Mouse (Mus musculus): ENCODE measurements around the gene Lonrf2.
A peak's percentile ranks its signal among the peaks of the same experiment; 100 is the strongest.

Gene Lonrf2

DNA sequence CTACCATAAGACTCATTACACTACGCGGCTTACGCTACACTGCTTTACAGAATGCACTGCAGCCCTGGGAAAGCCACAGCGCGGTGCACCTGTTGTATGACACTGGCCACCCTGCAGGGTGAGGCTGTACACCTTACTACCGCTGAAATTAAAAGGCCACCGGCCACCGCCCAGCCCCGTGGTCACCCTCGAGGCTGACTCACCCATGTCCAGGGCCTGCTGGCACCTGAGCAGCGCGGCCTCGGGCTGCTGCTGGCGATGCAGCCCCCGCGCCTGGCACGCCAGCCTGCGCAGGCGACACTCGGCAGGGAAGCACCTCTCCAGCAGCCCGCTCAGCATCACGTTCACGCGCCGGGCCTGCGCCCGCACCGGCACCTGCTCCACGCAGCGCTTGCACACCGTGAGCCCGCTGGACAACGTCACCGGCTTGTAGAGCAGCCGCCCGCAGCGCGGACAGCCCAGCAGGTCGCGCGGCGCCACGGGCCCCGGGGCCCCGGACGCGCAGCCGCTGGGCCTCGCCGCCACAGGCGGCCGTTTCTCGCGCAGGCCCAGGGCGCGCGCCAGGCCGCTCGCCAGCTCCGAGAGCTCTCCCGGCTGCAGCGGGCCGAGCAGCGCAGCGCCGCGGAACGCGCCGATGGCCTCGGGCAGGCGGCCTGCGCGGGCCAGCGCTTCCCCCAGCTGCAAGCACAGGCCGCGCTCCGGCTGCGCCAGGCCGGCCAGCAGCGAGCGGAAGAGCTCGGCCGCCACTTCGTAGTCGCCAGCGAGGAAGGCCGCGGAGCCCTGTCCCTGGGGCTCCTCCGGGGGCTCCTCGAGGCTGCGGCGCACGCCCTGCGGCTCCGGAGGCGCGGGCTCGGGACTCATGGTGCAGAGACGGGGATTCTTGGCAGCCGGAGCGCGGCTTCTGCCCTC, 689 bp downstream of the Lonrf2 start:
- DNase-seq (ENCODE audit: low spot score in 2 of 2) = no peak

- DNase-seq (ENCODE audit: low spot score in 2 of 2) = peak in 1 of 2 experiments; percentile 22
Observed at GRCm38 (mm10) chr1:38834899-38835298, 1.6 kb downstream of the Lonrf2 start.

GRCm38 (mm10) chr1:38824926-38825325, 11.6 kb downstream of the Lonrf2 start:
- DNase-seq (ENCODE audit: low spot score in 2 of 2) = no peak

DNA sequence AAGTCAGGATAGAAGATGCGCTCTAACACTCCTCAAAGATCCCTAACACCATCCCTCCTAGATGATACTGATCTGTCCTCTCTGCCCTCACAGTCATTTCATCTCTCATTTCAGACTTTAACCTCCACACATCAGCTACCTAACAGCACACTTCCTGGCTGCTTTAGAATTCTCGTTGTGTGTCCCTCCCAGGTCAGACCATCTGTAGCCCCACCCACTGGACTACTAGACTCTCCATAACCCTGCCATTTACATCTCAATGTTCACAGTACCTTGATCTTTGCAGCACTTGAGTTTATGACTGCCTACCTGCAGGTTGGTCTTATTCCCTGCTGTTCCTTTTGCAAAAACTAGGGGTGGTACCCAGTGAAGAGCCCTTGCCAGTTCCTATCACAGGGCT, 12.7 kb downstream of the Lonrf2 start:
- DNase-seq (ENCODE audit: low spot score in 2 of 2) = no peak

DNA sequence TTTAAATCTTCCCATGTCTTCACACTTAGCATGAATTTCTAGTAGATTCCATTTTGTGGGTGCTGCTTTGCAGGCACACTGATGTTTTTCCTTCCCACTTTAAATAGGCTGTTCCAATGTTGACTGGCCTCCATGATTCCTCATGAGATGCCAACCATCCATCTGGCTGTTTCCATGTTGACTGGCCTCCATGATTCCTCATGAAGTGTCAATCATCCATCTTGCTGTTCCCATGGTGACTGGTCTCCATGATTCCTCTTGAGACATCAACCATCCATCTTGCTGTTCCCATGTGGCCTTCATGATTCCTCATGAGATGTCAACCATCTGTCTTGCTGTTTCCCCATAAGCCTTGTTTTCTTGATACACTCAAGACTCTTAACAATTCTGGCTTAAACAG, 16.8 kb downstream of the Lonrf2 start:
- no peak for DNase-seq (ENCODE audit: low spot score in 2 of 2)

DNA sequence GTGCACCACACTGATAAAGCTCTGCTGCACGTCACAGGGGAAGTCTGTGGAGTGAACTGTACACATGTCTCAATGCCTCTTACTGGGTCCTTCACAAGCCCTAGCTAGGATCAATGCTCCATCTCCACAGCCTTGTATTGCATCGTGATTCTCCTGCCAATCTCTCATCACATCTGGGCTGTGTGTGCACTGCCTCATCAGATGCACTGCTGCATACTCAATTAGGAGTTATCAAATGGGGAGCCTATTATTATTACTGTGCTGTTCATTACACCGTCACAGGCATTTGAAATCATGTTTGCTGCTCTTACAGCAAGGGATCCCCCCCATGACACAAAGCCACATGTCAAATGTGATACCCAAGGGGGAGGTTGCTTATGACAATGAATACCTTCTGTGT, 18.8 kb downstream of the Lonrf2 start:
- DNase-seq (ENCODE audit: low spot score in 2 of 2) = no peak

- DNase-seq (ENCODE audit: low spot score in 2 of 2) = no peak
Observed at GRCm38 (mm10) chr1:38817268-38817667, 19.2 kb downstream of the Lonrf2 start.

GRCm38 (mm10) chr1:38816306-38816705, 20.2 kb downstream of the Lonrf2 start:
- no peak for DNase-seq (ENCODE audit: low spot score in 2 of 2)

DNA sequence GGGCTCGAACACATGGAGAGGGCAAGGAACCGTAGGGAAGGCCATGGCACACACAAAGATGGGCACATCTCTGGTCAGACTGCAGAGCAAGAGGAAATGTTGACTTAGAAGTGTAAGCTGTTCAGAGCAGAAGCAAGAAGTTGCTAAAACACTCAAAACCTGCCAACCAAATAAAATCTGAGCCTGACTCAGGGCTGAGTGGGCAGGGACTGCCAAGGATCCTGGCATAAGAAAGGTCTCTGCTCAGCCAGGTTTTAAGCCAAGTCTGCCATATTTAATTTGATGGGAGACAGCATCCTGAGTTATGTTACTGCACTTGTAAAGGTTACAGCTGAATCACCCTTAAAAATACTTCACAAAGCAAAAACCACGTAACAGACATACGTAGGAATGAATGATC, 29.4 kb downstream of the Lonrf2 start:
- no peak for DNase-seq (ENCODE audit: low spot score in 2 of 2)

GRCm38 (mm10) chr1:38800402-38800801, 36.1 kb downstream of the Lonrf2 start:
- DNase-seq (ENCODE audit: low spot score in 2 of 2) = no peak

GRCm38 (mm10) chr1:38799304-38799703, 37.2 kb downstream of the Lonrf2 start:
- DNase-seq (ENCODE audit: low spot score in 2 of 2) = peak in 1 of 2 experiments; percentile 54

DNA sequence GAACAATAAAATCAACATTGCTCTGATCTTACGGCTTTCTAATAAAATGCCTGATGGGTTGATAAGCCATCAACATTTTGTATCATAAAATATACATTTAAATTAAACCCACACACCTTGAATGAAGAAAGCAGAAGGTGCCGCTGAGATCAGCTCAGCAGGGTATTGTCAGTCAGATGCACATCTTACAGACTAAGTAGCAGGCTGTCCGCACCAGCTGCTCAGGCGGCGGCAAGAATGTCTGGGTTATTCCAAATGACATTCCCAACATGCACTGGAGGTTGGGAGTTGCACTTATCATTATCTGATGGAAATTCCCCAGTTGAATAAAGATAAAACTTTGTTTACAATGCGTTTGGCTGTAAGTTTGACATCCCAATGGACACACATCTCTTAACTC, 39.6 kb downstream of the Lonrf2 start:
- no peak for DNase-seq (ENCODE audit: low spot score in 2 of 2)

DNA sequence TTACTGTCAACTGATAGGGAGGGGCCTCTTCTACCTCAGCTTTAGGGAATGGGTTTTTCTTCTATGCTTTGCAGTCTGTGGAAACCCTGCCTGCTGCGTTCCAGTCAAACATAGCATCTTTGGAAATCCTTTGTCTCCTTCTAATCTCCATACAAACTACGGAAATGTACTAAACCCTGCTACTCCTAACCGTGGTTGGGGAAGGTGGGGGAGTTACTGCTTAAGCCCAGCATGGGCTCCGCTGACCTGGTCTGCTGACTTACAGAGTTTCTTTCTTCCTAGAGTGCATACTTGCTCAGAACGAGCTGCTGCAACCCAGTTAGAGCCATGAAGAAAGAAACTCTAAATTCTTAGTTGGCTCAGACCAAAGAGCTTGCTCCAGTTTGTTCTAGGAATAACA, 41.0 kb downstream of the Lonrf2 start:
- no peak for DNase-seq (ENCODE audit: low spot score in 2 of 2)

DNA sequence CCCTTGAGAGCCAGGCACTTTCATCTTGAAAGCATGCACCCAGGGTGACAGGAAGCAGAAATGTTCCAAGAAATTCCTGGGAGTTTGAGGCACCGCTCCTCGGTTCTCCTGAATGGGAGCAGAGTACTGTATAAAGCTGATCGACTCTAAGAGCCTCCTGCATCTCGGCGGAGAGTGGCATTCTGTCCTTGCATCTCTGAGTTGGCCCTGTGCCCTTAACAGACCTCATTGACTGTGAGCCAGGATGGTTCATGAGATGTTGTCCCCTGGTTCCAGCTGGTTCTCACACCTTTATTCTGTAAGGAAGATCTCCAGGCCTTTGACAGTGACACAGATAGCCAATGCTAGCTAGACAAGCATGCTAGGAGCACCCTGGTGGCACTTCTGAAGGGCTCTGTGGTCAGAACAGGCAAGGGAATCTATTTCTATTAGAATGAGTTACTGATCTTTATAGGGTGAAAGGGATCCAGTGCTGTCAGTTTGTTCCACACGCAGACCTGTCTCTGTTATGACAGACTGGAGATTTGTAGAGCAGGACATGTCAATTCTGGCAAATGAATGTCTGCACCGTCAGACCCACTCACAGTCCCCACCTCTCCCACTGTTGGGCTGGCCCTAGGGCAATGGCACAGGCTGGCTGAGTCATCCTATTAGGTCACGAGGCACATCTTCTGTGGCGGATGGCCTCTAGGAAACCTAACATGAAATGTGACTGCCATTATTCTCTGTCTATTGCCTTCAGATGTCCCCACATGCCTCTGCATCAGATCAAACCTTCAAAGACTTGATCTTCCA, 45.3 kb downstream of the Lonrf2 start:
- no peak for DNase-seq (ENCODE audit: low spot score in 2 of 2)

- DNase-seq (ENCODE audit: low spot score in 2 of 2) = no peak
Observed at GRCm38 (mm10) chr1:38789988-38790602, 46.4 kb downstream of the Lonrf2 start.

DNA sequence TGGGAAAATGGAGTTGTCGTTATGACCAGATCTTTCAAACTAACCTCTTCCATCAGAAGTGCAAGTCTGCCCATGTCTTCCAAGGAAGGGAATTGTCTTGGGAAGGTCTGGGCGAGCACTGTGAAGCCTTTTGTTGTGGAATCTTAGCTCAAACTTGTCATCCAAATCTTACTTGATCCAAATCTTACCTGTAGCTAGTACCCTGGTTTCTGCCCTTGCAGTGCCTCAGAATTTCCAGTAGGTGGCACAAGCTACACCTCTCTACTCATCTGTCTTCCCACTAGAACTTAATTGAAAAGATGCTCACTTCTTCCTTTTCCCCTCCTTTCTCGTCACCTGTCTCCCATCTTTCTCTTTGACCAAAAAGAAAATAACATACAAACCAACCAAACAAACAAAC, 47.6 kb downstream of the Lonrf2 start:
- DNase-seq (ENCODE audit: low spot score in 2 of 2) = no peak

- peak in 1 of 2 experiments; percentile 54 for DNase-seq (ENCODE audit: low spot score in 2 of 2)
Observed at GRCm38 (mm10) chr1:38787443-38787842, 49.1 kb downstream of the Lonrf2 start.

DNA sequence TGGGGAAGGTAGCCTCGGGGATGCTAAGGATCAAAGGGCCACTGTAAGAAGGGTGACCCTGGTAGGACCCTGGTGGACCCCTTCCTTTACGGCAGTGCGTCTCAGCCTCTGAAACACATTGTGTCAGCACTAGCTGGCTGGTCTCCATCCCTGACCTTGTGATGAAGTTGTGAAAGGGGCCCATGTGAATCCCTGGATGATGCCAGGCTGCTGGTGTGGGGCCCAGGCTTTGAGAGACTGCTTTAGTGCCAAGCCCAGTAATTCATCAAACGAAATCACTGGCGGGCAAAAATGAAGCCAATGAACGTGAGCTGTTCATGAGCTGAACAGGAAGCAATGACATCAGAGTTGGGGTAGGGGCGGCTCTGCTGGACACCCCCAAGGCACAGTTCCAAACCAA, 50.2 kb downstream of the Lonrf2 start:
- DNase-seq (ENCODE audit: low spot score in 2 of 2) = no peak

GRCm38 (mm10) chr1:38778271-38778670, 58.2 kb downstream of the Lonrf2 start:
- no peak for DNase-seq (ENCODE audit: low spot score in 2 of 2)

GRCm38 (mm10) chr1:38777500-38777899, 59.0 kb downstream of the Lonrf2 start:
- DNase-seq (ENCODE audit: low spot score in 2 of 2) = no peak

GRCm38 (mm10) chr1:38775713-38776112, 60.8 kb downstream of the Lonrf2 start:
- no peak for DNase-seq (ENCODE audit: low spot score in 2 of 2)

DNA sequence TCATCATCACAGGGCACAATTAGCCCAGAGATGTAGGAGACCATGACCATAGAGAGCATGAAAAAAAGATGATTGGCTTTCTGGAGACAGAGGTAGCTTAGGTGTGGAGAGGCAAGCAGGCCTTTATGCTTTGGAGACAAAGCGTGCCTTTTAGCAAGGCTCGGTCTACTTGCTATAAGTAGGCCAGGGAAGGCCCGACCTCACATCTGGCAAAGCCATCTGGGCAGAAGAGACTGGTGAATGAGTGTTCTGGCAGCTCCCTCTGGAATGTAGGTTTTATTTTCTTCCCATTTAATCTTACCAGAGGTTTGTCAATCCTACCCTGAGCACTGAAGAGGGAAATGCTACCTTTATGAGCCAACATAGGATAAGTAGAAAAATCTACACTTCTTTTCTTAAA, 65.8 kb downstream of the Lonrf2 start:
- no peak for DNase-seq (ENCODE audit: low spot score in 2 of 2)

All from thymus, postnatal 10 days (tissue).